Mouse (Mus musculus): Measurements from ENCODE around the gene Filip1.

Gene Filip1

GRCm38 (mm10) chr9:79784439-79784838 is 228.2 kb downstream of the Filip1 start:
- DNase-seq (ENCODE audit: low read depth, low spot score) = no peak

GRCm38 (mm10) chr9:79779354-79779753 is 233.3 kb downstream of the Filip1 start:
- no peak for DNase-seq (ENCODE audit: low read depth, low spot score)

- no peak for DNase-seq (ENCODE audit: low read depth, low spot score)
Observed at GRCm38 (mm10) chr9:79766991-79767545, 245.6 kb downstream of the Filip1 start.

GRCm38 (mm10) chr9:79765329-79765728 is 247.3 kb downstream of the Filip1 start:
- DNase-seq (ENCODE audit: low read depth, low spot score) = no peak

All from ES-CJ7 (cell line).